Mouse (Mus musculus): Measurements from ENCODE around the gene Dynlt1b.
"Not testable (repeated sequence)": the region's sequence is repeated elsewhere in the genome, so short reads cannot be mapped to it uniquely, and the experiment has no call there.

GRCm38 (mm10) chr17:6390731-6391130 lies 39.2 kb upstream of the Dynlt1b start:
- TF ChIP-seq POLR2A (IDR thresholded peaks at IDR 0.05; ENCODE audit: insufficient read depth, low read depth, low read length); CTCF (IDR thresholded peaks at IDR 0.05); EP300 (IDR thresholded peaks at IDR 0.05; ENCODE audit: insufficient read depth, low read depth, low read length): not testable (repeated sequence)
